ENCODE assay signal across 13 mouse cellular contexts in genomic region chr4:98725439-98725838, GRCm38 (mm10). TPM values are rescaled to one million over a fixed set of nuclear protein-coding genes. Genes with fewer than 3 reads are reported as not detected.
DNase-seq lines count a peak whose midpoint lies in the region; ATAC-seq and TF ChIP-seq lines count a peak whose summit lies in the region.
"Had no signal": no experiment of that assay in that cellular context is flagged by ENCODE, and none has a peak within 500 bp of the region (broad histone marks: within the 10 kb centered on the region; RNA-seq: fewer than 3 reads in every experiment).

No protein-coding gene starts in this region.

- no peaks in the 10 kb centered on the region for H3K9me3 ChIP-seq in liver, embryonic 14.5 days (ENCODE audit: control insufficient read depth, low read length)

- no peak for DNase-seq in frontal cortex, postnatal 14 days (ENCODE audit: low spot score in 2 of 2)
- no peak for DNase-seq in liver, embryonic 14.5 days (ENCODE audit: low read depth in 3 of 3, low spot score in 3 of 3)
- DNase-seq in liver (no peak), adipocyte (ENCODE audit: low spot score) (peak; percentile 28)
- no peak for DNase-seq in right cerebral cortex, postnatal 14 days
- DNase-seq in left cerebral cortex, postnatal 10 days (ENCODE audit: extremely low spot score in 1 of 2, low spot score in 2 of 2), result no peak
- DNase-seq: kidney, adult 2 months had no signal

- no peak overlapping the region for H3K27ac ChIP-seq in liver, embryonic 14.5 days

- H3K4me3 ChIP-seq in liver, embryonic 14.5 days (ENCODE audit: insufficient read depth in 1 of 2, low read depth in 2 of 2, low read length in 2 of 2), result no peak overlapping the region

- H3K4me2 ChIP-seq in liver, embryonic 14.5 days (ENCODE audit: low read depth), result no peak overlapping the region

- H3K36me3 ChIP-seq in liver, embryonic 14.5 days (replicated peaks; ENCODE audit: control insufficient read depth, insufficient read depth, low read depth), result no peaks in the 10 kb centered on the region

- peaks cover 28% of the 10 kb centered on the region for H3K27me3 ChIP-seq in liver, embryonic 14.5 days (ENCODE audit: control insufficient read depth, insufficient read depth, low read length)

- ATAC-seq in frontal cortex, adult (ENCODE audit: low TSS enrichment), result peak; percentile 67
- ATAC-seq in liver, embryonic 14.5 days (ENCODE audit: insufficient read depth), result no peak
- ATAC-seq in megakaryocyte progenitor cell, adult 5-6 weeks (replicated peaks; ENCODE audit: poor library complexity), result peak; percentile 72
- ATAC-seq: midbrain, embryonic 16.5 days had no signal

- intact Hi-C loops in left cerebral cortex, postnatal 10 days (cut with DNase I), result no loop called here

- H3K9ac ChIP-seq in liver, embryonic 14.5 days (replicated peaks), result no peak overlapping the region

- TF ChIP-seq EP300 in liver, embryonic 14.5 days (IDR thresholded peaks at IDR 0.05; ENCODE audit: low read depth), result no peak

- WGBS in liver, embryonic 14.5 days (ENCODE audit: insufficient replicate concordance), result 19% methylated on average over 4 of the region's 4 CpGs

- H3K4me1 ChIP-seq in liver, embryonic 14.5 days (replicated peaks; ENCODE audit: control insufficient read depth in 2 of 2, insufficient read depth in 2 of 2, low read length in 1 of 2), result peaks cover 0 to 3% of the 10 kb centered on the region in 2 experiments; a peak in 1 of 4 replicates

- peak; percentile 15; the same call in 1 of the 2 replicates for TF ChIP-seq CTCF in liver, embryonic 14.5 days (IDR thresholded peaks at IDR 0.05; ENCODE audit: low read depth)

RNA-seq across cellular contexts. Expression of gene L1td1, which starts 1.1 kb away (rescaled TPM):
- not detected in 2 replicates for polyA plus RNA-seq in liver, embryonic 14.5 days (2012; rRNA removed)
- polyA plus RNA-seq in liver, embryonic 14.5 days (2014; fragmentation: Nextera tagmentation; extraction: Ambion mirVana), result not detected in 2 replicates
- total RNA-seq in megakaryocyte progenitor cell, adult 5-6 weeks (2015), result not detected in 2 replicates
- not detected in 2 replicates for total RNA-seq in megakaryocyte progenitor cell, adult 5-6 weeks (2017)
- total RNA-seq in left cerebral cortex, postnatal 10 days (2021), result not detected
- total RNA-seq: gastrocnemius, adult 18-20 months had no signal
- polyA plus RNA-seq: heart, embryonic 14.5 days; kidney, adult 2 months; liver, embryonic 16.5 days; midbrain, embryonic 16.5 days had no signal
